Mouse (Mus musculus): Measurements from ENCODE around the gene Pid1. TPM values are rescaled to one million over a fixed set of nuclear protein-coding genes. Genes with fewer than 3 reads are reported as not detected.

Pid1 gene
- total RNA-seq, 2 experiments from 2014 or later: 43.8 to 46.0 TPM

Small RNA genes lying within 50 kb of the gene (microRNA-seq; reads per million reads assigned to microRNA genes)
- gene Mir6353: not detected

All from left cerebral cortex, postnatal 10 days (tissue).